Mouse (Mus musculus): Measurements from ENCODE around the gene Fbxl8.

Fbxl8 gene

GRCm38 (mm10) chr8:105304325-105305210 lies 40.1 kb downstream of the Fbxl8 start:
- DNase-seq (ENCODE audit: low read depth) = peak; percentile 61

GRCm38 (mm10) chr8:105305211-105306145 lies 41.0 kb downstream of the Fbxl8 start, which contains the start of gene Elmo3:
Gene Elmo3, plus strand, starts transcription at chr8:105305601.
- DNase-seq (ENCODE audit: low read depth) = peak; percentile 36

- no peak for DNase-seq (ENCODE audit: low read depth)
These were observed 41.8 kb downstream of the Fbxl8 start for GRCm38 (mm10) chr8:105306146-105306691.

GRCm38 (mm10) chr8:105307670-105308069 lies 43.2 kb downstream of the Fbxl8 start:
- DNase-seq (ENCODE audit: low read depth) = no peak

GRCm38 (mm10) chr8:105308428-105308827 lies 44.0 kb downstream of the Fbxl8 start:
- DNase-seq (ENCODE audit: low read depth) = no peak

- DNase-seq (ENCODE audit: low read depth) = no peak
These were observed 44.8 kb downstream of the Fbxl8 start for GRCm38 (mm10) chr8:105309142-105309847.

GRCm38 (mm10) chr8:105310118-105310517 lies 45.7 kb downstream of the Fbxl8 start:
- no peak for DNase-seq (ENCODE audit: low read depth)

GRCm38 (mm10) chr8:105311718-105312117 lies 47.3 kb downstream of the Fbxl8 start:
- no peak for DNase-seq (ENCODE audit: low read depth)

GRCm38 (mm10) chr8:105312891-105313481 lies 48.5 kb downstream of the Fbxl8 start:
- DNase-seq (ENCODE audit: low read depth) = no peak

GRCm38 (mm10) chr8:105313622-105314402 lies 49.4 kb downstream of the Fbxl8 start:
- no peak for DNase-seq (ENCODE audit: low read depth)

- no peak for DNase-seq (ENCODE audit: low read depth)
These were observed 50.8 kb downstream of the Fbxl8 start for GRCm38 (mm10) chr8:105315073-105315769.

GRCm38 (mm10) chr8:105317941-105318340 lies 53.5 kb downstream of the Fbxl8 start:
- no peak for DNase-seq (ENCODE audit: low read depth)

GRCm38 (mm10) chr8:105318662-105319190 lies 54.3 kb downstream of the Fbxl8 start:
- no peak for DNase-seq (ENCODE audit: low read depth)
